In genomic region chr17:27362221-27362620, GRCm38 (mm10) we compare ENCODE assay signal across 19 mouse cellular contexts.
DNase-seq lines count a peak whose midpoint lies in the region; TF ChIP-seq lines count a peak whose summit lies in the region.
"Had no signal": no experiment of that assay in that cellular context is flagged by ENCODE, and none has a peak within 500 bp of the region (broad histone marks: within the 10 kb centered on the region; RNA-seq: fewer than 3 reads in every experiment).

No protein-coding gene starts in this region.

- TF ChIP-seq CTCF in left cerebral cortex, adult 2 months (IDR thresholded peaks at IDR 0.05) = no peak

- DNase-seq in heart, adult 8-10 months (ENCODE audit: low spot score) = peak; percentile 17
- DNase-seq in heart, postnatal 36 days = no peak
- DNase-seq in brain, adult 2 months (ENCODE audit: low read depth, low spot score) = peak; percentile 88
- DNase-seq in left cerebral cortex, adult 2 months (ENCODE audit: extremely low spot score in 1 of 2, low spot score in 2 of 2) = peak; percentile 17 to 45
- peak; percentile 55 for DNase-seq in right cerebral cortex, postnatal 14 days
- no peak for DNase-seq in kidney, postnatal 4 days
- DNase-seq in adrenal gland, postnatal 36 days = no peak
- DNase-seq: cerebellum, adult 11 months; cerebellum, postnatal 36 days; forebrain, postnatal 0 days; heart, adult 11 months; kidney, postnatal 10 days; thymus, postnatal 25 days had no signal

- intact Hi-C loops in heart, postnatal 36 days (cut with DNase I) = no loop called here
- intact Hi-C loops in left cerebral cortex, adult 2 months (cut with DNase I) = loop anchor here (1.0 kb wide), 1 partner anchor 135 kb away; no protein-coding TSS in a partner anchor

- H3K4me3 ChIP-seq in left cerebral cortex, adult 2 months = no peak overlapping the region
- H3K4me3 ChIP-seq: hindbrain, embryonic 13.5 days; limb, embryonic 12.5 days; midbrain, embryonic 13.5 days; myocyte; stomach, embryonic 15.5 days had no signal

- no peak overlapping the region for H3K27ac ChIP-seq in left cerebral cortex, adult 2 months
- H3K27ac ChIP-seq: hindbrain, embryonic 13.5 days; limb, embryonic 12.5 days; macrophage; midbrain, embryonic 13.5 days; stomach, embryonic 15.5 days had no signal

Comparison
In these comparisons a context has a peak if more than half of its experiments do, and no peak if none do; other contexts are left out.
1. DNase-seq: peak in heart, adult 8-10 months (single experiment), brain, adult 2 months (single experiment), left cerebral cortex, adult 2 months (2 of 2) and right cerebral cortex, postnatal 14 days (single experiment); none in heart, postnatal 36 days (0 of 2), kidney, postnatal 4 days (0 of 2) and adrenal gland, postnatal 36 days (0 of 2).